Mouse (Mus musculus): ENCODE data around the gene Thrsp. TPM values are rescaled to one million over a fixed set of nuclear protein-coding genes. Genes with fewer than 3 reads are reported as not detected.

Gene Thrsp
- polyA plus RNA-seq, 1 experiment = not detected

- TF ChIP-seq GATA1 (IDR thresholded peaks at IDR 0.05; ENCODE audit: borderline replicate concordance, low read length) (no peak), FLI1 (IDR thresholded peaks at IDR 0.05; ENCODE audit: low read length) (no peak)
- Histone ChIP-seq H3K4me3 (replicated peaks) (no peak overlapping the region), H3K9me3 (no peaks in the 10 kb centered on the region), H3K36me3 (replicated peaks; ENCODE audit: low read length) (no peaks in the 10 kb centered on the region), H3K27me3 (replicated peaks) (peaks cover 44% of the 10 kb centered on the region), H3K4me1 (peaks cover 35% of the 10 kb centered on the region)
These were observed 1.6 kb upstream of the Thrsp start for GRCm38 (mm10) chr7:97419163-97419562.

GRCm38 (mm10) chr7:97418717-97419116 lies 1.2 kb upstream of the Thrsp start:
- Histone ChIP-seq H3K36me3 (replicated peaks; ENCODE audit: low read length) (no peaks in the 10 kb centered on the region), H3K27me3 (replicated peaks) (peaks cover 43% of the 10 kb centered on the region), H3K9me3 (no peaks in the 10 kb centered on the region), H3K4me3 (replicated peaks) (no peak overlapping the region), H3K4me1 (peaks cover 39% of the 10 kb centered on the region)
- TF ChIP-seq FLI1 (IDR thresholded peaks at IDR 0.05; ENCODE audit: low read length) (no peak), GATA1 (IDR thresholded peaks at IDR 0.05; ENCODE audit: borderline replicate concordance, low read length) (no peak)

GRCm38 (mm10) chr7:97416473-97416872 lies 1.1 kb downstream of the Thrsp start:
- Histone ChIP-seq H3K9me3 (no peaks in the 10 kb centered on the region), H3K4me3 (replicated peaks) (no peak overlapping the region), H3K27me3 (replicated peaks) (peaks cover 34% of the 10 kb centered on the region), H3K36me3 (replicated peaks; ENCODE audit: low read length) (peaks cover 17% of the 10 kb centered on the region), H3K4me1 (peaks cover 43% of the 10 kb centered on the region)
- TF ChIP-seq GATA1 (IDR thresholded peaks at IDR 0.05; ENCODE audit: borderline replicate concordance, low read length) = no peak

GRCm38 (mm10) chr7:97414915-97415687 lies 2.4 kb downstream of the Thrsp start:
- Histone ChIP-seq H3K4me1 (peaks cover 34% of the 10 kb centered on the region), H3K9me3 (peaks cover 6% of the 10 kb centered on the region), H3K36me3 (replicated peaks; ENCODE audit: low read length) (peaks cover 31% of the 10 kb centered on the region), H3K4me3 (replicated peaks) (no peak overlapping the region), H3K27me3 (replicated peaks) (peaks cover 34% of the 10 kb centered on the region)
- TF ChIP-seq GATA1 (IDR thresholded peaks at IDR 0.05; ENCODE audit: borderline replicate concordance, low read length) = no peak
- TF ChIP-seq FLI1 (IDR thresholded peaks at IDR 0.05; ENCODE audit: low read length) = no peak

GRCm38 (mm10) chr7:97414426-97414825 lies 3.1 kb downstream of the Thrsp start:
- Histone ChIP-seq H3K4me3 (replicated peaks) (no peak overlapping the region), H3K36me3 (replicated peaks; ENCODE audit: low read length) (peaks cover 38% of the 10 kb centered on the region), H3K9me3 (peaks cover 8% of the 10 kb centered on the region), H3K4me1 (peaks cover 34% of the 10 kb centered on the region), H3K27me3 (replicated peaks) (peaks cover 34% of the 10 kb centered on the region)
- TF ChIP-seq FLI1 (IDR thresholded peaks at IDR 0.05; ENCODE audit: low read length) (no peak), GATA1 (IDR thresholded peaks at IDR 0.05; ENCODE audit: borderline replicate concordance, low read length) (no peak)

- TF ChIP-seq FLI1 (IDR thresholded peaks at IDR 0.05; ENCODE audit: low read length) (no peak), GATA1 (IDR thresholded peaks at IDR 0.05; ENCODE audit: borderline replicate concordance, low read length) (no peak)
These were observed 3.5 kb downstream of the Thrsp start for GRCm38 (mm10) chr7:97413981-97414380.

GRCm38 (mm10) chr7:97411575-97411974 lies 6.0 kb downstream of the Thrsp start:
- H3K4me3 ChIP-seq (replicated peaks) = no peak overlapping the region
- H3K27me3 ChIP-seq (replicated peaks) = peaks cover 15% of the 10 kb centered on the region
- peaks cover 8% of the 10 kb centered on the region for H3K9me3 ChIP-seq
- TF ChIP-seq GATA1 (IDR thresholded peaks at IDR 0.05; ENCODE audit: borderline replicate concordance, low read length) = no peak
- peaks cover 17% of the 10 kb centered on the region for H3K4me1 ChIP-seq
- H3K36me3 ChIP-seq (replicated peaks; ENCODE audit: low read length) = peaks cover 65% of the 10 kb centered on the region

More at GRCm38 (mm10) chr7:97413981-97414380, 3.5 kb downstream of the Thrsp start:
- Histone ChIP-seq H3K36me3 (replicated peaks; ENCODE audit: low read length) (peaks cover 42% of the 10 kb centered on the region), H3K27me3 (replicated peaks) (peaks cover 33% of the 10 kb centered on the region), H3K9me3 (peaks cover 8% of the 10 kb centered on the region), H3K4me3 (replicated peaks) (no peak overlapping the region), H3K4me1 (peaks cover 31% of the 10 kb centered on the region)

GRCm38 (mm10) chr7:97411106-97411505 lies 6.4 kb downstream of the Thrsp start:
- Histone ChIP-seq H3K4me1 (peaks cover 17% of the 10 kb centered on the region), H3K4me3 (replicated peaks) (no peak overlapping the region), H3K36me3 (replicated peaks; ENCODE audit: low read length) (peaks cover 68% of the 10 kb centered on the region), H3K27me3 (replicated peaks) (peaks cover 13% of the 10 kb centered on the region), H3K9me3 (peaks cover 8% of the 10 kb centered on the region)
- no peak for TF ChIP-seq FLI1 (IDR thresholded peaks at IDR 0.05; ENCODE audit: low read length)
- no peak for TF ChIP-seq GATA1 (IDR thresholded peaks at IDR 0.05; ENCODE audit: borderline replicate concordance, low read length)

GRCm38 (mm10) chr7:97407145-97407544 lies 10.4 kb downstream of the Thrsp start:
- Histone ChIP-seq H3K4me1 (peaks cover 4% of the 10 kb centered on the region; the same call in 1 of the 2 replicates), H3K4me3 (replicated peaks) (no peak overlapping the region), H3K27me3 (replicated peaks) (no peaks in the 10 kb centered on the region), H3K9me3 (peaks cover 8% of the 10 kb centered on the region), H3K36me3 (replicated peaks; ENCODE audit: low read length) (peaks cover 80% of the 10 kb centered on the region)
- no peak for TF ChIP-seq FLI1 (IDR thresholded peaks at IDR 0.05; ENCODE audit: low read length)
- no peak for TF ChIP-seq GATA1 (IDR thresholded peaks at IDR 0.05; ENCODE audit: borderline replicate concordance, low read length)

GRCm38 (mm10) chr7:97399960-97400715 lies 17.4 kb downstream of the Thrsp start, which contains the start of gene Ndufc2:
Ndufc2 (plus strand) TSS chr7:97400003.
- Histone ChIP-seq H3K36me3 (replicated peaks; ENCODE audit: low read length) (peaks cover 25% of the 10 kb centered on the region), H3K27me3 (replicated peaks) (peaks cover 10% of the 10 kb centered on the region), H3K9me3 (no peaks in the 10 kb centered on the region), H3K4me3 (replicated peaks) (peak within 1 kb of the TSS; percentile 97), H3K4me1 (peaks cover 26% of the 10 kb centered on the region)
- TF ChIP-seq FLI1 (IDR thresholded peaks at IDR 0.05; ENCODE audit: low read length) (no peak), GATA1 (IDR thresholded peaks at IDR 0.05; ENCODE audit: borderline replicate concordance, low read length) (no peak)

Measured in megakaryocyte, embryonic 14.5 days (primary cell).